Comparison of ENCODE assay signal across 8 mouse cellular contexts in the genomic region with DNA sequence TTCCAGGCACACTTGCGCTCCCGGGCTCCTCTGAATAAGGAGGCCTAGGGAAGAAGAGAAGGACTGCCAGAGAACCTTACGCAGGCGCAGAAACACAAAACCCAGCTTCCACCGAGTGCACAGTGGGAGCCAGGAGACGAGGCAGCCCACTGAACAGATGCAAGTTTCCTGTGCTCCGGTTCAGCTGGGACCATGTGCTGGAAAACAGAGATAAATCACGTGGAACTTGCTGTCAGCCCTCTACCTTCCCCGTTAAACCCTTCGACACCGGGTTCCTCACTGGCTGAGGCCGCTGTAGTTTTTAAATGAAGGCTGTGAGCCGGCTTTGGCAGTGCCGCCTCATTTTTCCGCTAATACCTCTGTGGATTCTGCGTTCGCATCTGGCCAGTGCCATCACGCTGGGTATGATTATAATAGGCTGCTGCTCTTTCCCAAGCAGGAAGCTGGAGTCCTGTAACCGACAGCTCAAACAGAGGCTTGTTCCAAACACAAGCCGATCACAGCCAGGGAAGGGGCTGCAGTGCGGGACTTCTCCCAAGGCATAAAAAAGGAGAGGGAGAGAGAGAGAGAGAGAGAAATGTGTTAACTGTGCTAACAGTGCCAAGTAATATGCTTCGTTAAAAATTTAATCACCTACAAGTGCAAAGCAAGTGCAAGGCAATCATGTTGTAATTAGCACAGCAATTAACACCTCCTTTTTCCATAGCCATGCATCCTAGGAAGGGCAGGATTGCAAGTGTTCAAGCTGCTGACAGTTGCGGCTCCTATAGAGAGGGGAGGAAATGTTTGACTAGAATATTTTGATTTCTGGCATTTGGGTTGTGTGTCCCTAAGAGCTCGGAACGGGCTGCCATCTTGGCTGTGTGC.
DNase-seq lines count a peak whose midpoint lies in the region; ATAC-seq and TF ChIP-seq lines count a peak whose summit lies in the region.

No protein-coding gene starts in this region.

- 34% methylated on average over 24 of the region's 25 CpGs for WGBS in lung, embryonic 15.5 days
- 12% methylated on average over 25 of the region's 25 CpGs for WGBS in forebrain, embryonic 14.5 days
- 44% methylated on average over 25 of the region's 25 CpGs for WGBS in intestine, postnatal 0 days
- 46% methylated on average over 25 of the region's 25 CpGs for WGBS in limb, embryonic 10.5 days

- H3K4me3 ChIP-seq in lung, embryonic 15.5 days, result peak overlapping the region; percentile 26
- peak overlapping the region; percentile 28 for H3K4me3 ChIP-seq in forebrain, embryonic 14.5 days (ENCODE audit: low read depth, low read length)
- no peak overlapping the region for H3K4me3 ChIP-seq in intestine, postnatal 0 days (ENCODE audit: low read depth, low read length)
- H3K4me3 ChIP-seq in limb, embryonic 10.5 days, result peak overlapping the region; percentile 35

- no peaks in the 10 kb centered on the region for H3K36me3 ChIP-seq in lung, embryonic 15.5 days
- H3K36me3 ChIP-seq in forebrain, embryonic 14.5 days (ENCODE audit: control insufficient read depth, insufficient read depth, low read length), result no peaks in the 10 kb centered on the region
- no peaks in the 10 kb centered on the region for H3K36me3 ChIP-seq in intestine, postnatal 0 days (ENCODE audit: control insufficient read depth, insufficient read depth)
- no peaks in the 10 kb centered on the region for H3K36me3 ChIP-seq in limb, embryonic 10.5 days

- 0 out of 2 replicates have a peak, but pooled peaks have one; percentile 8 for ATAC-seq in lung, embryonic 15.5 days (ENCODE audit: borderline replicate concordance, extremely low read depth, low FRiP score, low TSS enrichment)
- peak; percentile 95 for ATAC-seq in forebrain, embryonic 14.5 days
- ATAC-seq in intestine, postnatal 0 days, result no peak
- no peak for ATAC-seq in erythroid progenitor cell, adult 5-6 weeks (replicated peaks; ENCODE audit: low FRiP score, poor library complexity, severe bottlenecking)

- no peak for TF ChIP-seq CTCF in intestine, postnatal 0 days (IDR thresholded peaks at IDR 0.05; ENCODE audit: low read depth)

- peak overlapping the region; percentile 56 for H3K4me2 ChIP-seq in lung, embryonic 15.5 days
- peak overlapping the region; percentile 55 for H3K4me2 ChIP-seq in forebrain, embryonic 14.5 days (ENCODE audit: low read length)
- peak overlapping the region; percentile 13 for H3K4me2 ChIP-seq in intestine, postnatal 0 days (replicated peaks; ENCODE audit: low read depth)

- no peak for DNase-seq in lung, postnatal 25 days (ENCODE audit: low spot score)
- peak; percentile 92 for DNase-seq in forebrain, embryonic 14.5 days (ENCODE audit: low spot score)
- peak; percentile 50 for DNase-seq in limb, embryonic 10.5 days (ENCODE audit: low spot score)
- DNase-seq in right cerebral cortex, adult 2 months (ENCODE audit: low spot score in 2 of 2), result peak; percentile 34 to 54
- DNase-seq in adrenal gland, adult 8-10 months, result no peak

- H3K9me3 ChIP-seq in lung, embryonic 15.5 days, result no peaks in the 10 kb centered on the region
- no peaks in the 10 kb centered on the region for H3K9me3 ChIP-seq in forebrain, embryonic 14.5 days (replicated peaks; ENCODE audit: control insufficient read depth, low read length)
- no peaks in the 10 kb centered on the region for H3K9me3 ChIP-seq in intestine, postnatal 0 days (ENCODE audit: control insufficient read depth)
- H3K9me3 ChIP-seq in limb, embryonic 10.5 days (replicated peaks), result no peaks in the 10 kb centered on the region

- peak overlapping the region; percentile 16; the same call in 1 of the 2 replicates for H3K9ac ChIP-seq in lung, embryonic 15.5 days
- peak overlapping the region; percentile 53 for H3K9ac ChIP-seq in forebrain, embryonic 14.5 days (ENCODE audit: low read length)
- no peak overlapping the region for H3K9ac ChIP-seq in intestine, postnatal 0 days (ENCODE audit: low read depth, low read length)

- no peak overlapping the region for H3K27ac ChIP-seq in lung, embryonic 15.5 days
- peak overlapping the region; percentile 78 for H3K27ac ChIP-seq in forebrain, embryonic 14.5 days (ENCODE audit: low read depth, low read length)
- no peak overlapping the region for H3K27ac ChIP-seq in intestine, postnatal 0 days (ENCODE audit: low read depth, low read length)
- peak overlapping the region; percentile 47; the same call in 1 of the 2 replicates for H3K27ac ChIP-seq in limb, embryonic 10.5 days

- no peaks in the 10 kb centered on the region for H3K4me1 ChIP-seq in lung, embryonic 15.5 days
- peaks cover 8% of the 10 kb centered on the region for H3K4me1 ChIP-seq in forebrain, embryonic 14.5 days (ENCODE audit: control insufficient read depth, insufficient read depth, low read length)
- H3K4me1 ChIP-seq in intestine, postnatal 0 days (replicated peaks; ENCODE audit: control insufficient read depth, insufficient read depth, low read length), result no peaks in the 10 kb centered on the region
- H3K4me1 ChIP-seq in limb, embryonic 10.5 days, result peaks cover 13% of the 10 kb centered on the region

- H3K27me3 ChIP-seq in lung, embryonic 15.5 days, result no peaks in the 10 kb centered on the region
- H3K27me3 ChIP-seq in forebrain, embryonic 14.5 days (replicated peaks; ENCODE audit: control insufficient read depth, insufficient read depth, low read length), result no peaks in the 10 kb centered on the region
- no peaks in the 10 kb centered on the region for H3K27me3 ChIP-seq in intestine, postnatal 0 days (replicated peaks; ENCODE audit: control insufficient read depth, insufficient read depth, low read length)
- peaks cover 88% of the 10 kb centered on the region for H3K27me3 ChIP-seq in limb, embryonic 10.5 days (ENCODE audit: low read depth, poor library complexity, severe bottlenecking)

Comparison
In these comparisons a context has a peak if more than half of its experiments do, and no peak if none do; other contexts are left out.
1. ATAC-seq: peak in lung, embryonic 15.5 days (single experiment) and forebrain, embryonic 14.5 days (single experiment); none in intestine, postnatal 0 days (single experiment) and erythroid progenitor cell, adult 5-6 weeks (single experiment).
2. H3K27ac ChIP-seq: peak in forebrain, embryonic 14.5 days (single experiment) and limb, embryonic 10.5 days (single experiment); none in lung, embryonic 15.5 days (single experiment) and intestine, postnatal 0 days (single experiment).
3. DNase-seq: peak in forebrain, embryonic 14.5 days (single experiment), limb, embryonic 10.5 days (single experiment) and right cerebral cortex, adult 2 months (2 of 2); none in lung, postnatal 25 days (single experiment) and adrenal gland, adult 8-10 months (single experiment).
4. Peak in every context shown above with its lines, with median percentiles within 50 percentile points of each other: H3K4me2 ChIP-seq.